Mouse (Mus musculus) MEL (cell line): ENCODE results near the gene Dhh.
"Not testable (repeated sequence)": the region's sequence is repeated elsewhere in the genome, so short reads cannot be mapped to it uniquely, and the experiment has no call there.

Source experiments
- CHD2 ChIP-seq: IDR thresholded peaks from 2 replicates; pipeline ENCODE4 v1.6.1; 2011; ENCODE audit warnings: low read length, improper control_type of control experiment
- CTCF ChIP-seq, 3 experiments: IDR thresholded peaks in 2 of 3; conservative IDR thresholded peaks in 1 of 3; 2 replicates each; pipeline ENCODE4 v1.5.1; 2011 to 2012; ENCODE audit warnings: low read length in 3 of 3, low read depth in 2 of 3, mild to moderate bottlenecking in 2 of 3, improper control_type of control experiment in 1 of 3, inconsistent platforms in 1 of 3, mixed read lengths in 1 of 3, moderate library complexity in 1 of 3; ENCODE audit not compliant: control insufficient read depth in 1 of 3, insufficient read depth in 1 of 3, poor library complexity in 1 of 3, severe bottlenecking in 1 of 3
- EP300 ChIP-seq, 2 experiments: IDR thresholded peaks; 2 replicates each; pipeline ENCODE4 v1.6.1; 2011; ENCODE audit warnings: improper control_type of control experiment in 2 of 2, low read length in 2 of 2, low read depth in 1 of 2, mild to moderate bottlenecking in 1 of 2
- HCFC1 ChIP-seq: IDR thresholded peaks from 2 replicates; pipeline ENCODE4 v1.6.1; 2012; ENCODE audit warnings: low read depth, mild to moderate bottlenecking, inconsistent platforms, low read length, improper control_type of control experiment, moderate library complexity
- MAFK ChIP-seq: IDR thresholded peaks from 2 replicates; pipeline ENCODE4 v1.6.1; 2011; ENCODE audit warnings: low read depth, mild to moderate bottlenecking, low read length, improper control_type of control experiment, borderline replicate concordance
- MEF2A ChIP-seq: IDR thresholded peaks from 2 replicates; pipeline ENCODE4 v1.6.1; 2014; ENCODE audit warnings: low read depth, mild to moderate bottlenecking, inconsistent platforms, low read length, improper control_type of control experiment; ENCODE audit not compliant: poor library complexity, insufficient replicate concordance, severe bottlenecking; ENCODE audit errors: extremely low read depth
- NRF1 ChIP-seq: IDR thresholded peaks from 2 replicates; pipeline ENCODE4 v1.6.1; 2014; ENCODE audit warnings: low read depth, mild to moderate bottlenecking, inconsistent platforms, low read length, improper control_type of control experiment, moderate library complexity; ENCODE audit not compliant: poor library complexity, insufficient read depth, severe bottlenecking
- POLR2A ChIP-seq, 2 experiments: IDR thresholded peaks; 2 replicates each; pipeline ENCODE4 v1.6.1; 2011 to 2012; ENCODE audit warnings: low read length in 2 of 2, mild to moderate bottlenecking in 2 of 2, control low read depth in 1 of 2, improper control_type of control experiment in 1 of 2, low read depth in 1 of 2, moderate library complexity in 1 of 2; ENCODE audit not compliant: control insufficient read depth in 1 of 2, insufficient read depth in 1 of 2, poor library complexity in 1 of 2
- POLR2AphosphoS2 ChIP-seq: IDR thresholded peaks from 2 replicates; pipeline ENCODE4 v1.6.1; 2011; ENCODE audit warnings: low read length, improper control_type of control experiment
- TAL1 ChIP-seq: IDR thresholded peaks from 2 replicates; pipeline ENCODE4 v1.6.1; 2012; ENCODE audit warnings: mild to moderate bottlenecking, inconsistent platforms, low read length, moderate library complexity, mixed read lengths
- TBP ChIP-seq: IDR thresholded peaks from 2 replicates; pipeline ENCODE4 v1.8.0; 2011; ENCODE audit warnings: low read depth, low read length, improper control_type of control experiment
- USF1 ChIP-seq: IDR thresholded peaks from 2 replicates; pipeline ENCODE4 v1.6.1; 2014; ENCODE audit warnings: low read depth, mild to moderate bottlenecking, inconsistent platforms, low read length, improper control_type of control experiment, moderate library complexity
- ZC3H11A ChIP-seq: IDR thresholded peaks from 2 replicates; pipeline ENCODE4 v1.6.1; 2012; ENCODE audit warnings: low read depth, mild to moderate bottlenecking, inconsistent platforms, low read length, improper control_type of control experiment
- ZMIZ1 ChIP-seq: IDR thresholded peaks from 2 replicates; pipeline ENCODE4 v1.6.1; 2012; ENCODE audit warnings: low read depth, mild to moderate bottlenecking, inconsistent platforms, low read length, improper control_type of control experiment, moderate library complexity

- TF ChIP-seq POLR2A (IDR thresholded peaks at IDR 0.05; ENCODE audit: control insufficient read depth in 1 of 2, insufficient read depth in 1 of 2, low read depth in 1 of 2, low read length in 2 of 2, poor library complexity in 1 of 2); CTCF (IDR thresholded peaks at IDR 0.05 in 2 of 3, conservative IDR thresholded peaks at IDR 0.05 in 1 of 3; ENCODE audit: control insufficient read depth in 1 of 3, insufficient read depth in 1 of 3, low read depth in 2 of 3, low read length in 3 of 3, poor library complexity in 1 of 3, severe bottlenecking in 1 of 3); USF1; HCFC1; EP300 (IDR thresholded peaks at IDR 0.05; ENCODE audit: low read depth in 1 of 2, low read length in 2 of 2); CHD2; TAL1; TBP; POLR2AphosphoS2; ZC3H11A; MEF2A; MAFK; NRF1; ZMIZ1: not testable (repeated sequence)
These were observed 20.2 kb upstream of the Dhh start for GRCm38 (mm10) chr15:98918499-98918895.
